Mouse (Mus musculus): Measurements from ENCODE around the gene Rel.

DNA sequence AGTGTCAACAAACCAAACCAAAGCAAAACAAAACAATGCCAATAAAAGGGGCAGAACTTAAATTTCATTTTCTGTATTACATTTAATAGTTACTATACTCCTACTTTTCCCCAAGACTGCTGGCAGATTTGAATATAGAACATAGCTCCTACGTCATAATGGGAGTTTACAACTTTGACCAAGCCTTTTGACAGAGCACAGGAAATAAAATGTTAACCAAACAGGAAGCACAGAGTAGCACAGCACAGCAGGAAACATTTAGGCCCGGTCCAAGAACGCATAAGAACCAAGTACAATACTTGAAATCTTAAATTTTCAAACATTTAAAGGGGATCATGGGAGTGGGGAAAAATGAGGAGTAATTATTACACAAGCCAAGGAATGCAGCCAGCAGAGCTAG, 11.3 kb upstream of the Rel start:
- TF ChIP-seq EP300 (IDR thresholded peaks at IDR 0.05; ENCODE audit: low read depth) (no peak), CTCF (IDR thresholded peaks at IDR 0.05; ENCODE audit: low read depth) (no peak)
